Mouse (Mus musculus): ENCODE measurements around the gene 4933428G20Rik. TPM values are rescaled to one million over a fixed set of nuclear protein-coding genes. Genes with fewer than 3 reads are reported as not detected.
A peak's percentile ranks its signal among the peaks of the same experiment; 100 is the strongest.

4933428G20Rik gene
- total RNA-seq, 1 experiment from 2014 or later, result 0.23 TPM

DNA sequence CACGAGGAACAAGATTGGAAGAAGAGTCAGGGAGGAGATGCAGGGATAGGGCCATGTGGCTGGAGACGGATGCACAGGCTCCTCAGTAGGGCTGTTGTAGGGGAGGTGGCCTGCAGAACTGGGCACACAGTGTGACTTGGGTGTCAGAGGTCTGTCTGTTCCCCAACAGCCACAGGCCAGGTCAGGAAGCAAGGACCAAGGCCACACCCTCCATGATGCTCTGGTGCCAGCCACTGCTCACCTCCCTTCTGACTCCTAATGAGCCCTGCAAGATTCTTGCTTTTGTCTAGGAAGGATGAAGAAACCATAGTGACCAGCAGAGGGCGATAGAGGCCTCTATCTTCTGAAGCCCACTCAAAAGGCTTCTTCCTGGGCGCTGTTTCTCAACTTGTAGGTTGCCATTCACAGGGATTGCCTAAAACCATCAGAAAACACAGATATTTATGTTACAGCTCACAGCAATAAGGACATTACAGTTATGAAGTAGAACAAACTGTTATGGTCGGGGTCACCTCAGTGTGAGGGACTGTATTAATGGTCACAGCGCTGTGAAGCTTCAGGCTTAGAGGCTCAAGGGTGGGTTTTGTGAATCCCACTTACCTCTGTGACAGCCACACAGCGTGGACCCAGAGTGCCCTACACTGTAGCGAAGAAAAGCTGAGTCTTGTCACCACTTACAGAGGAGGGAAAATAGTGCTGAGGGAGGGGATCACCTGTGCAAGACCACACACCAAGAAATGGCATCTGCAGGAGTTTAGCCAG lies 23.6 kb downstream of the 4933428G20Rik start:
- ATAC-seq (ENCODE audit: extremely low read depth, insufficient number of reproducible peaks, low FRiP score, poor library complexity, severe bottlenecking), result peak; percentile 53; the same call in 1 of the 2 replicates

GRCm38 (mm10) chr11:97471276-97471675 lies 28.9 kb downstream of the 4933428G20Rik start:
- ATAC-seq (ENCODE audit: extremely low read depth, insufficient number of reproducible peaks, low FRiP score, poor library complexity, severe bottlenecking), result no peak

DNA sequence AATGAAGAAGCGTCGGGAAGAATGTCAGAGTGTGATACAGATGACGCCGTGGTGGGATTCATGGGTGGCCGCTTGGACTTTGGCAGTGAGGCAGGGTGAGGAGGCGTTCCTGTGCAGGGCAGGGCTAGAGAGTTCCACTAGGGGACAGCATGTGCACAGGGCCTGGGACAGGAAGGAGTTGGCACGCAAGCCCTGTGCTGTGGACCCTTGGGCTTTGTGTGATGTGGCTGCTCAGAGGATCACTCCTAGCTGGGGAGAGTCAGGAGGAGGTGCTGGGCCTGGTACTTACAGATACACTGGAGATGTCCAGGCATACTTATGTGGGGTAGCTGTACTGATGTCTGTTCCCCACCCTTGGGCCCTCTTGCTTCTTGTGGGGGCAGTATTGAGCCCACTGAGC lies 30.3 kb downstream of the 4933428G20Rik start:
- no peak for ATAC-seq (ENCODE audit: extremely low read depth, insufficient number of reproducible peaks, low FRiP score, poor library complexity, severe bottlenecking)

GRCm38 (mm10) chr11:97468639-97469287 lies 31.4 kb downstream of the 4933428G20Rik start:
- ATAC-seq (ENCODE audit: extremely low read depth, insufficient number of reproducible peaks, low FRiP score, poor library complexity, severe bottlenecking), result peak; percentile 76

DNA sequence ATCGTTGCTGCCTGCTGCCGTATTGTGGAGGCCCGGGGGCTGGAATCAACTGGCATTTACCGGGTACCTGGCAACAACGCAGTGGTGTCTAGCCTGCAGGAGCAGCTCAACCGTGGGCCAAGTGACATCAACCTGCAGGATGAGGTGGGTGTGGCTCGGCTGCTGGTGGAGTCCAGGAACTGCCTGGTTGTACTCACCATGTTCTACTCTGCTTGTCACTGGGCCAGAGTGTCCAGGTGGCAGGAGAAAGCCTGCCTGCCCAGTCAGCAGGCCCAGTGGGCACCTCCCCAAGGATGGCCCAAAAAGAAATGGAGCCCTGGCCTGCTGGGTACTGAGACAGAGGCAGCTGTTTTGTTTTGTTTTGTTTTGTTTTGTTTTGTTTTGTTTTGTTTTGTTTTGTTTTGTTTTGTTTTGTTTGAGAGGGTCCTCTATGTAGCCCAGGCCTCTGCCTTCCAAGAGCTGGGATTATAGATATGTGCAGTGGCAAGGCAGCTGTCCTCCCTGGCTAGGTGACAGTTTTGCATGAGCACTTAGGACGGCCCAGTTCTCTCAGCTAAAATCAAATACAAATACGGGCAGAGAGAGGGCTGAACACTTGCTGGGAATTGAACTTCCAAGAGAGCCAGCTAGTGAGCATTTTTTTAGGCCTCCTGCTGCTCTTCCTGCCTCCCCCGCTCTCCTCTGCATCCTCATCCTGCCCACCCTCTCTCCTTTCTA lies 33.5 kb downstream of the 4933428G20Rik start:
- no peak for ATAC-seq (ENCODE audit: extremely low read depth, insufficient number of reproducible peaks, low FRiP score, poor library complexity, severe bottlenecking)

DNA sequence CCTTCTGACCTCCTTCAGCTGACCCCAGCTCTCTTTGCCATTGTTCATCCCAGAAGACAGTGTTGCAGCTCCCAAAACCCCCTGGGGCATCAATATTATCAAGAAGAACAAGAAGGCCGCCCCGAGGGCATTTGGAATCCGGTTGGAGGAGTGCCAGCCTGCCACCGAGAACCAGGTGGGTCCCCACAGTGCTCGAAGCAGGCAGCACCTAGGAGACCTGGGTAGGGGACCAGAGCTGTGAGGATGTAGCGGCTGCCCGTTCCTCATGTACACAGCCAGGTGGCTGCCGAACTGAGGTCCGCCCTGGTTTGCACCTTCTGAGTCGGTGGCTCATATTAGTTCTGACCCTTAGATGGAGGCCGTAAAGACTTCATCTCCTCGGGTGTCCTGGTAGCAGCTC lies 34.2 kb downstream of the 4933428G20Rik start:
- no peak for ATAC-seq (ENCODE audit: extremely low read depth, insufficient number of reproducible peaks, low FRiP score, poor library complexity, severe bottlenecking)

- ATAC-seq (ENCODE audit: extremely low read depth, insufficient number of reproducible peaks, low FRiP score, poor library complexity, severe bottlenecking), result no peak
These were observed 36.1 kb downstream of the 4933428G20Rik start for GRCm38 (mm10) chr11:97463991-97464390.

DNA sequence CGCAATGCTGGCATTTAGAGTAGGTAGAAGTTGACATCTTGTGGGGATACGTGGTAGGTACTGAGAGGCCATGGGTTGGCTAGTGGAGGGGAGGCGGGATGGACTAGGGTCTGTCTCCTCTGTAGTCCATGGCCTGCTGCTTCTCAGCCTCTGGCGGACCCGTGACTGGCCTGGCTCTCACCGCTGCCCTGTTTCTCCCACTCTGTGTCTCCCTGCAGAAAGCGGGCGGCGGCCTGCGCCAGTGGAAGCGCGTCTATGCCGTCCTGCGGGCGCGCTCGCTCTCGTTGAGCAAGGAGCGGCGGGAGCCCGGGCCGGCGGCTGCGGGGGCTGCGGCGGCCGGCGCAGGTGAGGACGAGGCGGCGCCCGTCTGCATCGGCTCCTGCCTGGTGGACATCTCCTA lies 37.0 kb downstream of the 4933428G20Rik start:
- no peak for ATAC-seq (ENCODE audit: extremely low read depth, insufficient number of reproducible peaks, low FRiP score, poor library complexity, severe bottlenecking)

GRCm38 (mm10) chr11:97462538-97462937 lies 37.6 kb downstream of the 4933428G20Rik start:
- ATAC-seq (ENCODE audit: extremely low read depth, insufficient number of reproducible peaks, low FRiP score, poor library complexity, severe bottlenecking), result no peak

DNA sequence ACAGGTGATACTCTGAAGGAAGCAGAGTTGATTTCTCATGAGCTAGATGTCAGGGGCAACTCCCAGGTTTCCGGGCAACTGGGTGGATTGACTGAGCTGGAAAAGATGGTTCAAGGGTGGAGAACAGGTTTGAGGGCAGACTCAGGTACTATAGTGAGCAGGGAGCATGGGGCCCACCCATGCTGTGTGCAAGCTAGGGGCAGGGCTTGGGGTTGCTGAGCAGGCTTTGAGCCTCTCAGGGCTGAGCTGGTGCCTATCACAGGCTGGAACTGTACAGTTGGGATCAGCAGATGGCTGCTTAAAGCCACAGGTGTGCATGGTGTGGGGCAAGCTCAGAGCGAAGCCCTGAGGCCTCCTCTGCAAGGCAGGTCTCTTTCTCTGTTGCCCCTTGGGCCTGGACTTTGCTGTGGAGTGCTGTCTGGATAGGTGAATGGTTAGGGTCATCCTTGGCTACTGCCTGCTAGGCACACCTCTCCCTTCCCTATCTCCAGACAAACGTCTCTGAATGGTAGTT lies 38.8 kb downstream of the 4933428G20Rik start:
- no peak for ATAC-seq (ENCODE audit: extremely low read depth, insufficient number of reproducible peaks, low FRiP score, poor library complexity, severe bottlenecking)

DNA sequence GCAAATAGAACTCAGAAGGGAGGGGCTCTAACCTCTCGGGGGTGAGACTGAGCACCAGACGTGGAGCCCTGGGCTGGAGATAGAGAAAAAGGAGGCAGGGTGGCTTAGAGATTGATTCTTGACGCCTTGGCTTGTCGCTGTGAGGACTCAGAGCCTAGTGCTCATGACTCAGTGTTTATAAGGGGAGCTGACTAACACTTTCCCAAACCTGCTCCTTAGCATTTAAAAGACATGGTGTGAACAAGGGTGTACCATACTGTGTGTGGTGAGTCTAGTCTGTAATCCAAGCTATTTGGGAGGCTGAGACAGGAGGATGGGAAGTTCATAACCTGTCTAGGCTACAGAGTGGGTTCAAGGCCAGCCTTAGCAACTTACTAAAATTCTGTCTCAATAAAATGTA lies 43.0 kb downstream of the 4933428G20Rik start:
- no peak for ATAC-seq (ENCODE audit: extremely low read depth, insufficient number of reproducible peaks, low FRiP score, poor library complexity, severe bottlenecking)

- ATAC-seq (ENCODE audit: extremely low read depth, insufficient number of reproducible peaks, low FRiP score, poor library complexity, severe bottlenecking), result no peak
These were observed 48.5 kb downstream of the 4933428G20Rik start for GRCm38 (mm10) chr11:97451625-97452024.

- no peak for ATAC-seq (ENCODE audit: extremely low read depth, insufficient number of reproducible peaks, low FRiP score, poor library complexity, severe bottlenecking)
These were observed 49.7 kb downstream of the 4933428G20Rik start for GRCm38 (mm10) chr11:97450305-97450922.

DNA sequence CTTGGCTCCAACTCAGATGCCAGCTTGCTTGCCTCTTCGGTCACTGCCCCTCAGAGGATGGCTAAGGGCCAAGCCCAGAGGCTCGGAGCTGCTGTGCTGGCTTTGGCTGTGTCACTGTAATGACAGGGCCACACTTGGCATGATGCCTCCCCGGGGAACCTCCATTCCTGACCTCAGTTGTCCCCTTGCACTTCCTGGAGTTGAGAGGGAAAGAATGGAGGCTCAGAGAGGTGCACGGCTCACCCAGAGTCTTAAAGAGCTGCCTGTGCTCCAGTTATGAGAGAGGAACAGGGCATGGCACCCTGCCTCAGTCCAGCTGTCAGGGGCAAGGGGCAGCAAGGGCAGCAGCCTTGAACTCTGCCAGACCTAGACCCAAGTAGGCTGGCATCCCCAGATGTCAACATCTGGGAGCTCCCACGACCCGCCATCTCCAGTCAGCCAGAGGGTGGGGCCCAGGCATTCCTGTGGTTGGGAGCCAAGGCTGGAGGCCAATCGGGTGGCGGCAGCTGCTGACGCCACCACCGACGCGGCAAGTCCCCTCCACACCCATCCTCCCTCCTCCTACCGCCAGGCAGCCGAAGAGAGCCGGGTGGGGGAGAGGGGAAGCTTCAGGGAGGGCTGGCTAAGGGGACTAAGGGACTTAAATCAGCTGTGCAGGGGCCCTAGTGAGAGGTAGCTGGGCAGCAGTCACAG lies 50.4 kb downstream of the 4933428G20Rik start:
- no peak; the same call in 1 of the 2 replicates for ATAC-seq (ENCODE audit: extremely low read depth, insufficient number of reproducible peaks, low FRiP score, poor library complexity, severe bottlenecking)

DNA sequence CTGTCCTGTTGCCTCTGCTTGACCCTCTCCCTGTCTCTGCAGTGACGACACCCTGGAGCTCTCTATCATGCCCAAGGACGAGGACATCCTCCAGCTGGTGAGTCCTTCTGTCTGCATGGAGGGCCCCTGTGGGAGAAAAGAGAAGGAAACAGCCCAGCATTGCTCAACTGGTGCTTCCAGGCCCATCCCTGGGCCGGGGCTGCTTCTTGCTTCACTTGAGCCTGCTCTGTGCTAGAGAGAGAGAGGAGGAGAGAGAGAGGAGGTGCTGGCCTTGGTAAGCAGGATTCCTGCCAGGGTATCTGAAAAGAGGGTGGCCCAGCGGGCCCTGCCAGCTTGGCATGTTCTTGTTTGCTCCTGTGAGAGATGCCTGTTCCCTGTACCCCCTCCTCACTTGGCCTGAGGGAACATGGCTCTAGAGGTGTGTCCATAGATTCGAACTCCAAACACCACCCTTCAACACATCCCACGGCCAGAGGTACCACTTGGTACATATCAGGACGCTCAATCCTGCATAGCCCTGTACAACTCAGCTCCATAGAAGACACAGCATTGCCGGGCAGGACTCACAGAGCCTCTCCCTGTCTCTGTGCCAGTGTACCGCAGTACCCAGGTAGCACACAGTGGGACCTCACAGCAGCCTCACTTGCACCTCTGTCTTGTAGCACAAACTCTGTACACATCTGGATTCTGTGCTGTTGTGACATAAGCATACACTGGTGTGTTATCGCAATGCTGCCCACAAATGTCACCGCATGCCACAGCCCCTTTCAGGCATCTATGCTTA lies 51.3 kb downstream of the 4933428G20Rik start:
- no peak for ATAC-seq (ENCODE audit: extremely low read depth, insufficient number of reproducible peaks, low FRiP score, poor library complexity, severe bottlenecking)

GRCm38 (mm10) chr11:97447979-97448378 lies 52.2 kb downstream of the 4933428G20Rik start:
- ATAC-seq (ENCODE audit: extremely low read depth, insufficient number of reproducible peaks, low FRiP score, poor library complexity, severe bottlenecking), result no peak

- no peak for ATAC-seq (ENCODE audit: extremely low read depth, insufficient number of reproducible peaks, low FRiP score, poor library complexity, severe bottlenecking)
These were observed 54.1 kb downstream of the 4933428G20Rik start for GRCm38 (mm10) chr11:97445999-97446511.

DNA sequence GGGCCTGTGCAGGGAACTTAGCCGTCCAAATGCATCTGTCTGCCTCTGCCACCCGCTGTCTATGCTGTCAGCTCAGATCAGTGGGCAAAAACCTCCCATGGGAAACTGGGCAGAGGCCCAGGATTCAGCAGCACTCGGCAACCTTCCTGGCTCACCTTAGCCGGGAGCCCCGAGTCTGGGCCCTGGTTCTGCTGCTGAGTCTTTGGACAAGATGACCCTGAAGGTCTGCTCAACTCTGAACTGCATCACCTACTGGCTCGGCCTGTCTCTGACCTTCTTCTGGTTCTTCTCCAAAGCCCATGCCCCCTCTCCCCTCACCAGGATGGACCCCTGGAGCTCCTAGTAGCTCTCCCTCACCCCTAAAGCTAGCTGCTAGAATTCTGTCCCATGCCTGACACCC lies 54.5 kb downstream of the 4933428G20Rik start:
- ATAC-seq (ENCODE audit: extremely low read depth, insufficient number of reproducible peaks, low FRiP score, poor library complexity, severe bottlenecking), result no peak

All from neutrophil, adult 5-6 weeks (primary cell).